Mouse (Mus musculus) cerebellum, adult 2 months (tissue): Measurements from ENCODE around the gene Vmn2r9.
"Not testable (repeated sequence)": the region's sequence is repeated elsewhere in the genome, so short reads cannot be mapped to it uniquely, and the experiment has no call there.

Source experiments
- CTCF ChIP-seq: fragments of 200-500 bp; IDR thresholded peaks from 2 replicates; pipeline ENCODE4 v1.5.1; 2011; ENCODE audit warnings: low read depth, mild to moderate bottlenecking, control low read depth, low read length, moderate library complexity, borderline replicate concordance; ENCODE audit not compliant: insufficient read depth
- POLR2A ChIP-seq: fragments of 200-500 bp; IDR thresholded peaks from 2 replicates; pipeline ENCODE4 v1.6.1; 2011; ENCODE audit warnings: low read length, control low read depth, borderline replicate concordance; ENCODE audit not compliant: insufficient read depth

DNA sequence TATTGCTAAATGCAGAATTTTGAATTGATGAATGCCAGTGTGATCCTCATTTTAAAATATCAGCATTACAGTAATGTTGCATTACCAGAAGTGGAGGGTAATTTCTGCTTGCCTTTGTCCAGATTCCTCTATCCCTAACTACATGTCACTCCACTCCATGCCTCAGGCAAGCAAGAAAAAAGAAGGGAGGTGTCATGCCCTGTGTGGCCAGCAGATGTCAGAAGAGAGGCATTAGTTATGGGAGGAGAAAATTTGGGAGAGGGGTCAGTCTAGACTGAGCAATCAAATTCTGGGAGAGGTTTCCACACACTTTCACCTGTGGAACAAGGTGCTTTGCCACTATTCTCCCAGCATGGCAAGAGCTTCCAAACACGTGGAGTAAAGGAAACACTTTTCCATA lies 14.3 kb upstream of the Vmn2r9 start:
- TF ChIP-seq CTCF: peak; percentile 20; the same call in 1 of the 2 replicates
- TF ChIP-seq POLR2A: not testable (repeated sequence)
